ENCODE assay signal across 8 mouse cellular contexts in the genomic region with DNA sequence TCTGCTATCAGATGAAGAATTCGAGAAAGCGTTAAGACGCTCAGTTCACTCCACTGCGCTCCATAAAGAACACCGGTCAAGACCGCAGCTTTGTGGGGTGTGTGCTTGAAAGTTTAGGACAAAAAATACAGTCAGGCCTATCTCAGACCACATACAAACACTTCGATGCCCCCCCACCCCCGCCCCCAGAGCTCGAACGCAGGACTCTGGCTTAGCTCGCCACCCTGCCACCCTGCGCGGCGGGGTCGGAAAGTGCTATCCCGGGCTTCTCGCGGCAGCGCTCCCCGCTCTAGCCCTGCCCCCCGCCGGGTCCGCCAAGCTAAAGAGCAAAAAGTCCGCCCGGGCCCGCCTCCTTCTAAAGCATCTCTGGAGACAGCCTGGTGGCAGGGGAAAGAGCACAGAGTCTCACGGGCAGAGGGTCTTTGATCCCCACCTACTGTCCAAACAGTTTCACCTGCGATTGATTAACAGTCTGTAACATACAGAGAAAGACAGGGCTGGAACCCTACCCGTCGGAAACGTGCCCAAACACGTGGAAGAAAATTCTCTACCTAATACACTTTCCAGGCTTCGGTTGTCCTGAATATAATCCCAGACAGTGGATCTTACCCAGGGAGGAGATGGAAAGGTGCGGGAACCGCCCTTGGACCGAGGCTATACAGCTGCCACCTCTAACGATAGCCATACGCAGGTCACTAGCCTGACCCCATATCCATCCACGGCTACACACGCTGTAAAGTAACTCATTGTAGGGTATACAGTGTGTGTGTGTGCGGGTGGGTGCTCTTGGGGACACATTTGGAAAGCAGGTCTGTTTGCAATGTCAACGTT. TPM values are rescaled to one million over a fixed set of nuclear protein-coding genes. Genes with fewer than 3 reads are reported as not detected.
DNase-seq lines count a peak whose midpoint lies in the region; ATAC-seq and TF ChIP-seq lines count a peak whose summit lies in the region.

No protein-coding gene starts in this region.

- no peak for TF ChIP-seq CTCF in E14TG2a.4 (conservative IDR thresholded peaks at IDR 0.05; ENCODE audit: low read length)
- no peak for TF ChIP-seq CTCF in forebrain, postnatal 0 days (IDR thresholded peaks at IDR 0.05; ENCODE audit: low read depth)

- H3K4me3 ChIP-seq in E14TG2a.4 (replicated peaks; ENCODE audit: low read length), result peak overlapping the region; percentile 74
- H3K4me3 ChIP-seq in forebrain, postnatal 0 days (ENCODE audit: low read depth, low read length), result peak overlapping the region; percentile 37
- H3K4me3 ChIP-seq in stomach, embryonic 14.5 days (ENCODE audit: low read depth, low read length), result peak overlapping the region; percentile 37

- peaks cover 69% of the 10 kb centered on the region for H3K4me1 ChIP-seq in E14TG2a.4 (replicated peaks; ENCODE audit: low read depth, low read length)
- peaks cover 29% of the 10 kb centered on the region for H3K4me1 ChIP-seq in forebrain, postnatal 0 days (ENCODE audit: insufficient read depth)
- H3K4me1 ChIP-seq in stomach, embryonic 14.5 days (ENCODE audit: control insufficient read depth, insufficient read depth, low read length), result peaks cover 33% of the 10 kb centered on the region

- no peak for ATAC-seq in forebrain, postnatal 0 days
- peak; percentile 29; the same call in 1 of the 2 replicates for ATAC-seq in stomach, embryonic 14.5 days (ENCODE audit: insufficient number of reproducible peaks, insufficient read depth, low FRiP score, low read depth)
- ATAC-seq in granulocyte monocyte progenitor cell, adult 5-6 weeks (replicated peaks; ENCODE audit: poor library complexity, severe bottlenecking), result no peak

- no peak overlapping the region for H3K27ac ChIP-seq in forebrain, postnatal 0 days (ENCODE audit: low read depth, low read length)
- H3K27ac ChIP-seq in stomach, embryonic 14.5 days (ENCODE audit: low read length), result no peak overlapping the region

- no peaks in the 10 kb centered on the region for H3K36me3 ChIP-seq in E14TG2a.4 (ENCODE audit: insufficient read depth, low read length)
- H3K36me3 ChIP-seq in forebrain, postnatal 0 days (ENCODE audit: insufficient read depth), result no peaks in the 10 kb centered on the region
- H3K36me3 ChIP-seq in stomach, embryonic 14.5 days (ENCODE audit: control insufficient read depth, insufficient read depth, low read length), result no peaks in the 10 kb centered on the region

- H3K9me3 ChIP-seq in E14TG2a.4 (ENCODE audit: low read length), result no peaks in the 10 kb centered on the region
- no peaks in the 10 kb centered on the region for H3K9me3 ChIP-seq in forebrain, postnatal 0 days (ENCODE audit: low read length)
- no peaks in the 10 kb centered on the region for H3K9me3 ChIP-seq in stomach, embryonic 14.5 days (ENCODE audit: control insufficient read depth, low read depth, low read length)

- peak overlapping the region; percentile 85 for H3K4me2 ChIP-seq in forebrain, postnatal 0 days (ENCODE audit: low read depth)
- H3K4me2 ChIP-seq in stomach, embryonic 14.5 days (replicated peaks; ENCODE audit: low read depth, low read length), result peak overlapping the region; percentile 76

- peak; percentile 46 for DNase-seq in adrenal gland, postnatal 10 days
- no peak for DNase-seq in adrenal gland, adult 18-20 months (ENCODE audit: low spot score in 2 of 2)
- DNase-seq in forebrain, postnatal 0 days, result no peak
- DNase-seq in liver, result peak; percentile 14
- DNase-seq in urinary bladder, postnatal 36 days (ENCODE audit: low spot score in 2 of 2), result no peak

- H3K9ac ChIP-seq in forebrain, postnatal 0 days, result peak overlapping the region; percentile 1; the same call in 1 of the 2 replicates
- H3K9ac ChIP-seq in stomach, embryonic 14.5 days (replicated peaks; ENCODE audit: low read depth, low read length), result no peak overlapping the region

- WGBS in forebrain, postnatal 0 days, result 2% methylated on average over 42 of the region's 42 CpGs
- 1% methylated on average over 42 of the region's 42 CpGs for WGBS in stomach, embryonic 14.5 days

- peaks cover 98% of the 10 kb centered on the region for H3K27me3 ChIP-seq in E14TG2a.4 (ENCODE audit: insufficient read depth, low read length)
- peaks cover 35% of the 10 kb centered on the region for H3K27me3 ChIP-seq in forebrain, postnatal 0 days (ENCODE audit: insufficient read depth, low read length)
- peaks cover 22% of the 10 kb centered on the region; the same call in 1 of the 2 replicates for H3K27me3 ChIP-seq in stomach, embryonic 14.5 days (ENCODE audit: control insufficient read depth, insufficient read depth, low read length)

RNA-seq across cellular contexts. Expression of a gene that starts 1.3 kb away (rescaled TPM):
- 10 to 100 TPM in 1 of 2 experiments, under 1 TPM in 1; 0.33 to 17.3 TPM for total RNA-seq in adrenal gland, postnatal 10 days (2021)
- not detected for total RNA-seq in adrenal gland, adult 18-20 months (2021)
- total RNA-seq in forebrain, postnatal 0 days (2014; rRNA removed), result 7.6 and 28.3 TPM in 2 replicates
- polyA plus RNA-seq in forebrain, postnatal 0 days (2015; fragmentation: Nextera tagmentation; extraction: Ambion mirVana), result 2.5 and 4.9 TPM in 2 replicates
- 2.5 and 3.1 TPM in 2 replicates for polyA plus RNA-seq in stomach, embryonic 14.5 days (2014; fragmentation: Nextera tagmentation; extraction: Ambion mirVana)
- not detected in 2 replicates for total RNA-seq in granulocyte monocyte progenitor cell, adult 5-6 weeks (2014; fragmentation: Nextera tagmentation)
- total RNA-seq in granulocyte monocyte progenitor cell, adult 5-6 weeks (2017), result not detected in 2 replicates

RNA-seq across cellular contexts. Expression of a gene that starts 39.2 kb away (rescaled TPM):
- total RNA-seq in adrenal gland, postnatal 10 days (2021), result 10 to 100 TPM; 38.1 to 49.5 TPM
- 10 to 100 TPM; 58.7 to 65.1 TPM for total RNA-seq in adrenal gland, adult 18-20 months (2021)
- 44.4 and 50.8 TPM in 2 replicates for total RNA-seq in forebrain, postnatal 0 days (2014; rRNA removed)
- polyA plus RNA-seq in forebrain, postnatal 0 days (2015; fragmentation: Nextera tagmentation; extraction: Ambion mirVana), result 62.8 and 66.1 TPM in 2 replicates
- 37.2 and 43.0 TPM in 2 replicates for polyA plus RNA-seq in stomach, embryonic 14.5 days (2014; fragmentation: Nextera tagmentation; extraction: Ambion mirVana)
- 48.8 and 61.7 TPM in 2 replicates for total RNA-seq in granulocyte monocyte progenitor cell, adult 5-6 weeks (2014; fragmentation: Nextera tagmentation)
- total RNA-seq in granulocyte monocyte progenitor cell, adult 5-6 weeks (2017), result 29.0 and 32.7 TPM in 2 replicates

Comparison
In these comparisons a context has a peak if more than half of its experiments do, and no peak if none do; other contexts are left out.
1. DNase-seq: peak in adrenal gland, postnatal 10 days (single experiment) and liver (single experiment); none in adrenal gland, adult 18-20 months (0 of 2), forebrain, postnatal 0 days (single experiment) and urinary bladder, postnatal 36 days (0 of 2).
2. Peak in every context shown above with its lines, with median percentiles within 50 percentile points of each other: H3K4me3 ChIP-seq.